Mouse (Mus musculus) myocyte (in vitro differentiated cells): Measurements from ENCODE around the gene Myo10.

Experiments
- CEBPB ChIP-seq: IDR thresholded peaks from 2 replicates; pipeline ENCODE4 v1.6.1; 2011; ENCODE audit warnings: mild to moderate bottlenecking, moderate library complexity; ENCODE audit not compliant: poor library complexity, insufficient read depth, severe bottlenecking
- E2F4 ChIP-seq: IDR thresholded peaks from one replicate; pipeline ENCODE4 v1.6.1; 2011; ENCODE audit warnings: mild to moderate bottlenecking, control low read depth, moderate library complexity; ENCODE audit not compliant: insufficient read depth
- MAX ChIP-seq: IDR thresholded peaks from one replicate; pipeline ENCODE4 v1.6.1; 2011; ENCODE audit warnings: low read depth, mild to moderate bottlenecking, control low read depth
- MYOD1 ChIP-seq, 3 experiments: IDR thresholded peaks; one replicate each; pipeline ENCODE4 v1.6.1; 2011; ENCODE audit warnings: control low read depth in 2 of 3, low read depth in 2 of 3, mild to moderate bottlenecking in 2 of 3, moderate library complexity in 1 of 3; ENCODE audit not compliant: insufficient read length in 2 of 3, control insufficient read depth in 1 of 3
- MYOG ChIP-seq, 3 experiments: IDR thresholded peaks; one replicate each; pipeline ENCODE4 v1.6.1; 2011; ENCODE audit warnings: control low read depth in 2 of 3, low read depth in 2 of 3, mild to moderate bottlenecking in 2 of 3; ENCODE audit not compliant: insufficient read length in 2 of 3, control insufficient read depth in 1 of 3, insufficient read depth in 1 of 3
- POLR2A ChIP-seq: IDR thresholded peaks from one replicate; pipeline ENCODE4 v1.6.1; 2011; ENCODE audit warnings: low read depth, mild to moderate bottlenecking, control low read depth, moderate library complexity; ENCODE audit not compliant: insufficient read length
- POLR2AphosphoS2 ChIP-seq: IDR thresholded peaks from one replicate; pipeline ENCODE4 v1.6.1; 2011; ENCODE audit warnings: low read depth, control low read depth; ENCODE audit not compliant: insufficient read length
- REST ChIP-seq: IDR thresholded peaks from one replicate; pipeline ENCODE4 v1.6.1; 2011; ENCODE audit warnings: mild to moderate bottlenecking, control low read depth, moderate library complexity; ENCODE audit not compliant: insufficient read depth, insufficient read length
- TCF12 ChIP-seq: IDR thresholded peaks from one replicate; pipeline ENCODE4 v1.6.1; 2011; ENCODE audit warnings: mild to moderate bottlenecking, control low read depth; ENCODE audit not compliant: poor library complexity, insufficient read depth, severe bottlenecking
- USF1 ChIP-seq: IDR thresholded peaks from one replicate; pipeline ENCODE4 v1.6.1; 2011; ENCODE audit warnings: low read depth, mild to moderate bottlenecking, control low read depth, moderate library complexity

- TF ChIP-seq POLR2A (no peak), MYOD1 (IDR thresholded peaks at IDR 0.05; ENCODE audit: control insufficient read depth in 1 of 3, insufficient read length in 2 of 3, low read depth in 2 of 3) (no peak), USF1 (no peak), E2F4 (no peak), CEBPB (no peak), MYOG (IDR thresholded peaks at IDR 0.05; ENCODE audit: control insufficient read depth in 1 of 3, insufficient read depth in 1 of 3, insufficient read length in 2 of 3, low read depth in 2 of 3) (no peak), REST (no peak), POLR2AphosphoS2 (no peak), TCF12 (no peak), MAX (no peak)
These were observed 101.2 kb downstream of the Myo10 start for GRCm38 (mm10) chr15:25723281-25724113.
